Mouse (Mus musculus) G1E (cell line): ENCODE measurements around the gene Cib1. TPM values are rescaled to one million over a fixed set of nuclear protein-coding genes. Genes with fewer than 3 reads are reported as not detected.

Experiments
- ATAC-seq: 2 replicates; pipeline ENCODE4 v1.8.0; 2016; ENCODE audit warnings: mild to moderate bottlenecking; ENCODE audit not compliant: insufficient number of reproducible peaks, poor library complexity, low FRiP score, severe bottlenecking; ENCODE audit errors: extremely low read depth
- DNase-seq: peaks from one replicate; pipeline ENCODE4 v3.0.0; 2012; ENCODE audit warnings: low spot score
- H3K27me3 ChIP-seq: 2 replicates; pipeline ENCODE4 v1.6.1; 2012; ENCODE audit warnings: mild to moderate bottlenecking, low read length, inconsistent platforms; ENCODE audit not compliant: insufficient read depth
- H3K36me3 ChIP-seq: replicated peaks from 2 replicates; pipeline ENCODE3; 2012; ENCODE audit warnings: mild to moderate bottlenecking, inconsistent platforms
- H3K4me1 ChIP-seq: 2 replicates; pipeline ENCODE4 v1.6.1; 2012; ENCODE audit warnings: low read depth, low read length, inconsistent platforms, mixed read lengths; ENCODE audit not compliant: insufficient read depth
- H3K4me3 ChIP-seq: 2 replicates; pipeline ENCODE4 v1.5.1; 2012; ENCODE audit warnings: low read depth, mild to moderate bottlenecking, inconsistent platforms, low read length, moderate library complexity, mixed read lengths
- H3K9me3 ChIP-seq: replicated peaks from 2 replicates; pipeline ENCODE4 v1.6.1; 2012; ENCODE audit warnings: inconsistent platforms
- CTCF ChIP-seq: IDR thresholded peaks from 2 replicates; pipeline ENCODE4 v1.5.1; 2012; ENCODE audit warnings: low read depth, low read length, inconsistent platforms, mixed read lengths
- GATA1 ChIP-seq: IDR thresholded peaks from 2 replicates; pipeline ENCODE4 v1.6.1; 2012; ENCODE audit warnings: borderline replicate concordance, low read length, inconsistent platforms, mixed read lengths
- GATA2 ChIP-seq: IDR thresholded peaks from 2 replicates; pipeline ENCODE4 v1.6.1; 2012; ENCODE audit warnings: low read depth, low read length, inconsistent platforms, borderline replicate concordance
- POLR2AphosphoS5 ChIP-seq: IDR thresholded peaks from 2 replicates; pipeline ENCODE4 v1.6.1; 2012; ENCODE audit warnings: low read depth, low read length, inconsistent platforms; ENCODE audit not compliant: insufficient replicate concordance
- TAL1 ChIP-seq: conservative IDR thresholded peaks from 2 replicates; pipeline ENCODE4 v1.6.1; 2012; ENCODE audit warnings: low read depth, low read length, inconsistent platforms, mixed read lengths
- polyA plus RNA-seq: library from polyadenylated mRNA; stranded (reverse); fragments of >175 nt; gene quantifications from 2 replicates; pipeline ENCODE4 v1.2.3, GENCODE M21; 2012
- total RNA-seq, 2 experiments: library from RNA; stranded (forward) in 1 of 2; stranded (reverse) in 1 of 2; fragments of 200-1000 nt in 1 of 2; fragments of >200 nt in 1 of 2; fragmentation: Nextera tagmentation in 1 of 2; gene quantifications; 2 replicates each; pipeline ENCODE4 v1.2.3; 2014 to 2017

Cib1 gene
- total and polyA plus RNA-seq, 3 experiments: 44.2 to 82.9 (median 49.6) TPM

DNA sequence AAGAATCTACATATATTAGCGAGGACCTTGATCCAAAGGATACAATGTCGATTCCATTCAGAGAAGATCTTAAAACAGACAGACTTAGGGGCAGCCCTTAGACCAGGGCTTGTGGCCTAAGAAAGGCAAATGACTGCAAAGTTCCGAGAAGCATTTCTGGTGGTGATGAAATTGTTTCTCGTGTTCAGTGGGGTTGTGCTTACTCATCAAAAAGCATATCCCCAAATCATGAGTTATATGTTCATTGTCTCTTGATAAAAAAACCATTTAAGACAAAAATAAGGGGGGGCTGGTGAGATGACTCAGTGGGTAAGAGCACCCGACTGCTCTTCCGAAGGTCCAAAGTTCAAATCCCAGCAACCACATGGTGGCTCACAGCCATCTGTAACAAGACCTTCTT is 53.3 kb downstream of the Cib1 start:
- H3K4me1 ChIP-seq: peaks cover 59% of the 10 kb centered on the region
- ATAC-seq: no peak
- TF ChIP-seq CTCF (no peak), TAL1 (no peak), GATA2 (no peak), POLR2AphosphoS5 (no peak), GATA1 (no peak)

DNA sequence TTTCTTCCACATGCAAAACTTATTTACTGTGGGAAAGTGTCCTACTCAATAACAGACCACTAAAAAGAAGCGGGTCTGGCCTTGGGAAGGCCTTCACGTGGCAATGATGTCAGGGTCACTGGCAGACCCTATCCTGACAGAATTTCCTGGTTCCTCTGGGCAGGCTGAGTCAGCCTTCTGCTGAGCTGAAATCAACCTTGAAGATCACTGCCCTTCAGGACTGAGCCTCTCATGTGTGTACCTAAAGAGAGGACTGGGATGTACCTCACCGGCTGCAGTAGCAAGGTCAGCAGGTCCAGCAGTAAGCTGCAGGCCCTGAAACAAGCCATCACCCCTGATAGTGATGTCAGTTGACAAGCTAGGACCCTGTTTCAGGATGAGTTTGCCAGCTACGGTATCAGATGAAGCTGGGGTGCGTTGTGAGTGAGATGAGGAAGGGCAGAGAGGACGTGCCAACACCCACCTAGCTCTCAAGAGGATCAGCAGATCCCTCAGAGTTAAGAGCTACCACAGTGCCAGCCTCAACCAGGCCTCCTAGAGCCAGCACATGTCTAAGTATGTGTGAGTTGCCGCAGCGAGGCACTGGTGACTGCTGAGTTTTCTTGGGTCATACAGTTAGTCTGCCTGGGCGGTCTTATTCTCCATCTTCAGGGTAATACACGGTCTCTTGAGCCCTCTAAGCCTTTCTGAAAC is 54.4 kb downstream of the Cib1 start:
- Histone ChIP-seq H3K36me3 (no peaks in the 10 kb centered on the region), H3K4me3 (no peak overlapping the region), H3K4me1 (peaks cover 57% of the 10 kb centered on the region)

More for the DNA sequence above, 53.3 kb downstream of the Cib1 start:
- Histone ChIP-seq H3K27me3 (no peaks in the 10 kb centered on the region), H3K9me3 (0 out of 2 replicates have a peak, but pooled peaks cover 2% of the 10 kb centered on the region), H3K4me3 (no peak overlapping the region), H3K36me3 (no peaks in the 10 kb centered on the region)
- no peak for DNase-seq

DNA sequence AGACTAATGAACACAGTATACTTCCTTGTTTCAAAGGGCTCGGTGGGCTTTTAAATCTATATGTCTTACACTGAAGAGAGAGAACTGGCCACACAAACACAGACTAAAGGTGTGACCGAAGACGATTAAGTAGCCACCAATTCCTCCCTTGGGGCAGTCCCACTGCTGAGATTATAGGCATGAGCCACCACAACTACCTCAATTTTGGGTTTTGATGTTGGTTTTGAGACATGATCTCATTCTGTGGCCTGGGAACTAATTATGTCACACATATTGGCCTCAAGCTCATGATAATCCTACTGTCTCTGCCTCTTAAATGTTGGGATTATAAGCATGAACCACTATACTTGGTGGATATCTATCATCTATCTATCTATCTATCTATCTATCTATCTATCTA is 55.2 kb downstream of the Cib1 start:
- Histone ChIP-seq H3K4me1 (peaks cover 59% of the 10 kb centered on the region), H3K9me3 (0 out of 2 replicates have a peak, but pooled peaks cover 2% of the 10 kb centered on the region), H3K36me3 (no peaks in the 10 kb centered on the region), H3K27me3 (no peaks in the 10 kb centered on the region), H3K4me3 (no peak overlapping the region)
- no peak for DNase-seq
- TF ChIP-seq GATA2: no peak
- TF ChIP-seq TAL1: no peak
- no peak for TF ChIP-seq GATA1
- no peak for TF ChIP-seq POLR2AphosphoS5
- TF ChIP-seq CTCF: no peak
- ATAC-seq: no peak

More for the DNA sequence above, 54.4 kb downstream of the Cib1 start:
- DNase-seq (no peak), ATAC-seq (no peak)
- no peak for TF ChIP-seq GATA1
- H3K27me3 ChIP-seq: no peaks in the 10 kb centered on the region
- H3K9me3 ChIP-seq: 0 out of 2 replicates have a peak, but pooled peaks cover 2% of the 10 kb centered on the region

Other genes with a start within 250 kb of the Cib1 start
- 25.1 and 38.6 TPM in 2 replicates for gene Zfp710, start 208.0 kb downstream of the Cib1 start, total RNA-seq (2014; fragmentation: Nextera tagmentation)
- gene Zfp710, start 208.0 kb downstream of the Cib1 start, total RNA-seq (2017): 10.7 and 13.1 TPM in 2 replicates
- gene Zfp710, start 208.0 kb downstream of the Cib1 start, polyA plus RNA-seq: 53.7 and 54.3 TPM in 2 replicates
- gene Idh2, start 117.4 kb downstream of the Cib1 start, total RNA-seq (2014; fragmentation: Nextera tagmentation): 58.5 and 87.5 TPM in 2 replicates
- 98.7 and 106 TPM in 2 replicates for gene Idh2, start 117.4 kb downstream of the Cib1 start, total RNA-seq (2017)
- 90.0 and 114 TPM in 2 replicates for gene Idh2, start 117.4 kb downstream of the Cib1 start, polyA plus RNA-seq
- 35.6 and 69.0 TPM in 2 replicates for gene Sema4b, start 46.0 kb downstream of the Cib1 start, total RNA-seq (2014; fragmentation: Nextera tagmentation)
- 21.7 and 23.9 TPM in 2 replicates for gene Sema4b, start 46.0 kb downstream of the Cib1 start, total RNA-seq (2017)
- gene Sema4b, start 46.0 kb downstream of the Cib1 start, polyA plus RNA-seq: 19.0 and 26.5 TPM in 2 replicates
- 10.2 and 14.1 TPM in 2 replicates for gene Gdpgp1, start 52 bp upstream of the Cib1 start, total RNA-seq (2014; fragmentation: Nextera tagmentation)
- 5.9 and 6.2 TPM in 2 replicates for gene Gdpgp1, start 52 bp upstream of the Cib1 start, total RNA-seq (2017)
- 3.7 and 3.8 TPM in 2 replicates for gene Gdpgp1, start 52 bp upstream of the Cib1 start, polyA plus RNA-seq
- gene Ttll13, start 13.6 kb upstream of the Cib1 start, total RNA-seq (2014; fragmentation: Nextera tagmentation): 1.5 and 3.7 TPM in 2 replicates
- gene Ttll13, start 13.6 kb upstream of the Cib1 start, total RNA-seq (2017): 0.35 and 3.3 TPM in 2 replicates
- 0.13 and 0.26 TPM in 2 replicates for gene Ttll13, start 13.6 kb upstream of the Cib1 start, polyA plus RNA-seq
- 40.6 and 61.3 TPM in 2 replicates for gene Ngrn, start 28.4 kb upstream of the Cib1 start, total RNA-seq (2014; fragmentation: Nextera tagmentation)
- gene Ngrn, start 28.4 kb upstream of the Cib1 start, total RNA-seq (2017): 76.2 and 82.7 TPM in 2 replicates
- gene Ngrn, start 28.4 kb upstream of the Cib1 start, polyA plus RNA-seq: 41.9 and 43.6 TPM in 2 replicates
- 50.7 and 77.5 TPM in 2 replicates for gene Vps33b, start 36.8 kb upstream of the Cib1 start, total RNA-seq (2014; fragmentation: Nextera tagmentation)
- 29.7 and 33.2 TPM in 2 replicates for gene Vps33b, start 36.8 kb upstream of the Cib1 start, total RNA-seq (2017)
- 4.1 and 4.3 TPM in 2 replicates for gene Vps33b, start 36.8 kb upstream of the Cib1 start, polyA plus RNA-seq
- gene Prc1, start 61.6 kb upstream of the Cib1 start, total RNA-seq (2014; fragmentation: Nextera tagmentation): 188 and 229 TPM in 2 replicates
- 158 and 161 TPM in 2 replicates for gene Prc1, start 61.6 kb upstream of the Cib1 start, total RNA-seq (2017)
- gene Prc1, start 61.6 kb upstream of the Cib1 start, polyA plus RNA-seq: 13.4 and 14.6 TPM in 2 replicates
- gene Rccd1, start 91.6 kb upstream of the Cib1 start, total RNA-seq (2014; fragmentation: Nextera tagmentation): 22.7 and 25.8 TPM in 2 replicates
- 27.8 and 28.7 TPM in 2 replicates for gene Rccd1, start 91.6 kb upstream of the Cib1 start, total RNA-seq (2017)
- 12.5 and 14.3 TPM in 2 replicates for gene Rccd1, start 91.6 kb upstream of the Cib1 start, polyA plus RNA-seq
- gene Unc45a, start 108.2 kb upstream of the Cib1 start, total RNA-seq (2014; fragmentation: Nextera tagmentation): 14.9 and 19.9 TPM in 2 replicates
- gene Unc45a, start 108.2 kb upstream of the Cib1 start, total RNA-seq (2017): 24.1 and 27.1 TPM in 2 replicates
- 37.4 and 39.0 TPM in 2 replicates for gene Unc45a, start 108.2 kb upstream of the Cib1 start, polyA plus RNA-seq
- gene Hddc3, start 110.3 kb upstream of the Cib1 start, total RNA-seq (2014; fragmentation: Nextera tagmentation): 64.8 and 66.3 TPM in 2 replicates
- gene Hddc3, start 110.3 kb upstream of the Cib1 start, total RNA-seq (2017): 114 and 124 TPM in 2 replicates
- gene Hddc3, start 110.3 kb upstream of the Cib1 start, polyA plus RNA-seq: 48.9 and 55.0 TPM in 2 replicates
- gene Man2a2, start 138.6 kb upstream of the Cib1 start, total RNA-seq (2014; fragmentation: Nextera tagmentation): 58.7 and 63.1 TPM in 2 replicates
- 49.3 and 57.3 TPM in 2 replicates for gene Man2a2, start 138.6 kb upstream of the Cib1 start, total RNA-seq (2017)
- 31.7 and 37.0 TPM in 2 replicates for gene Man2a2, start 138.6 kb upstream of the Cib1 start, polyA plus RNA-seq
- gene Fes, start 155.1 kb upstream of the Cib1 start, total RNA-seq (2014; fragmentation: Nextera tagmentation): 1.5 and 2.7 TPM in 2 replicates
- 5.4 TPM in 2 replicates for gene Fes, start 155.1 kb upstream of the Cib1 start, total RNA-seq (2017)
- gene Fes, start 155.1 kb upstream of the Cib1 start, polyA plus RNA-seq: 3.4 and 4.9 TPM in 2 replicates
- 25.1 and 26.0 TPM in 2 replicates for gene Furin, start 172.6 kb upstream of the Cib1 start, total RNA-seq (2014; fragmentation: Nextera tagmentation)
- 16.2 and 21.3 TPM in 2 replicates for gene Furin, start 172.6 kb upstream of the Cib1 start, total RNA-seq (2017)
- 30.4 and 33.0 TPM in 2 replicates for gene Furin, start 172.6 kb upstream of the Cib1 start, polyA plus RNA-seq